Mouse (Mus musculus) heart, embryonic 14.5 days (tissue): ENCODE measurements around the gene Apol6. TPM values are rescaled to one million over a fixed set of nuclear protein-coding genes. Genes with fewer than 3 reads are reported as not detected.

Experiments used
- ATAC-seq: fragments of 200-750 bp; cut with Nextera tagmentation; 2 replicates; pipeline ENCODE4 v1.8.0; 2017; ENCODE audit warnings: low read depth, moderate TSS enrichment; ENCODE audit not compliant: insufficient number of reproducible peaks, insufficient read depth, low FRiP score
- H3K27ac ChIP-seq, 2 experiments: fragments of 200-500 bp in 1 of 2; fragments of 300-500 bp in 1 of 2; sonication (generic) in 1 of 2; replicated peaks in 1 of 2; 2 replicates each; pipeline ENCODE4 v1.5.1; 2012 to 2014; ENCODE audit warnings: low read depth in 2 of 2, low read length in 2 of 2, control low read depth in 1 of 2, mild to moderate bottlenecking in 1 of 2, mixed read lengths in 1 of 2; ENCODE audit not compliant: control insufficient read depth in 1 of 2, insufficient read depth in 1 of 2
- H3K27me3 ChIP-seq: fragments of 300-500 bp; sonication (generic); 2 replicates; pipeline ENCODE4 v1.6.1; 2014; ENCODE audit warnings: mild to moderate bottlenecking, low read length, control low read depth; ENCODE audit not compliant: control insufficient read depth, insufficient read depth
- H3K36me3 ChIP-seq: fragments of 300-500 bp; sonication (generic); 2 replicates; pipeline ENCODE4 v1.6.1; 2014; ENCODE audit warnings: mild to moderate bottlenecking, control low read depth, low read length, mixed read lengths; ENCODE audit not compliant: control insufficient read depth, insufficient read depth
- H3K4me1 ChIP-seq, 2 experiments: fragments of 200-500 bp in 1 of 2; fragments of 300-500 bp in 1 of 2; sonication (generic) in 1 of 2; 2 replicates each; pipeline ENCODE4 v1.6.1; 2012 to 2014; ENCODE audit warnings: low read length in 2 of 2, control low read depth in 1 of 2, mixed read lengths in 1 of 2; ENCODE audit not compliant: control insufficient read depth in 2 of 2, insufficient read depth in 2 of 2
- H3K4me2 ChIP-seq: fragments of 300-500 bp; sonication (generic); 2 replicates; pipeline ENCODE4 v1.6.1; 2014; ENCODE audit warnings: mild to moderate bottlenecking, low read length
- H3K4me3 ChIP-seq, 2 experiments: fragments of 200-500 bp in 1 of 2; fragments of 300-500 bp in 1 of 2; sonication (generic) in 1 of 2; 2 replicates each; pipeline ENCODE4 v1.5.1; 2012 to 2014; ENCODE audit warnings: low read length in 2 of 2, mild to moderate bottlenecking in 2 of 2, control low read depth in 1 of 2, low read depth in 1 of 2, moderate library complexity in 1 of 2; ENCODE audit not compliant: control insufficient read depth in 1 of 2, insufficient read depth in 1 of 2
- H3K9ac ChIP-seq: fragments of 300-500 bp; sonication (generic); 2 replicates; pipeline ENCODE4 v1.6.1; 2014; ENCODE audit warnings: mild to moderate bottlenecking, low read length
- H3K9me3 ChIP-seq: fragments of 300-500 bp; sonication (generic); 2 replicates; pipeline ENCODE4 v1.6.1; 2016; ENCODE audit warnings: low read length, control low read depth; ENCODE audit not compliant: control insufficient read depth
- WGBS: fragments of 180-500 bp; shearing (Covaris S2); extraction: QIAGEN DNeasy Blood & Tissue Kit; methylation state at CpG from one replicate; pipeline ENCODE4 v1.1.7; 2014; 5-methylcytosine and 5-hydroxymethylcytosine counted together
- polyA plus RNA-seq: library from polyadenylated mRNA; unstranded; fragments of >200 nt; fragmentation: Nextera tagmentation; extraction: Ambion mirVana; gene quantifications from 2 replicates; pipeline ENCODE4 v1.2.1, GENCODE M21; 2014

Gene Apol6
- polyA plus RNA-seq, 1 experiment from 2014 or later, result 0.19 TPM

DNA sequence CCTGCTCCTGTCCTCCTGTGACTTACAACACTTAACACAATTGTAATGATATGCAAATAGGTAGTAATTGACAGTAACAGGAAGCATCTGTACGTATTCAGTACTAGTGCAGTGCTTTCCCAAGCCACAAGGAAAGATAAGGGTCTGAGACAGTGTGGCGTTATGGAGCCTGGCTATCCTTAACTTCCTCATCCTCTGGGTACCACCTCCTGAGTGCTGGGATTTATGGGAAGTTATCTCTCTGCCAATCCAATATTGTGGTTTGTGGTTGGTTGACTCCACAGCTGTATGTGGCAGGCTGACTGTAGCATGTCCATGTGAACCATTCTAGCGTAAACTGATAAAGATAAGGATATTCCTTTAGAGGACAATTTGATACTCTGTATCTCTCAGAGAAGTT, 3.7 kb upstream of the Apol6 start:
- no peaks in the 10 kb centered on the region for H3K36me3 ChIP-seq
- H3K27ac ChIP-seq, result peak overlapping the region in 1 of 2 experiments; percentile 98; a peak in 2 of 4 replicates
- no peaks in the 10 kb centered on the region for H3K9me3 ChIP-seq
- whole genome bisulfite sequencing, result 45% methylated on average over 3 of the region's 3 CpGs
- H3K27me3 ChIP-seq, result no peaks in the 10 kb centered on the region
- no peak overlapping the region for H3K4me2 ChIP-seq
- no peak for ATAC-seq
- peaks cover 53 to 65% of the 10 kb centered on the region in 2 experiments for H3K4me1 ChIP-seq
- no peak overlapping the region for H3K4me3 ChIP-seq
- 0 out of 2 replicates have a peak overlapping the region, but pooled peaks have one; percentile 31 for H3K9ac ChIP-seq

DNA sequence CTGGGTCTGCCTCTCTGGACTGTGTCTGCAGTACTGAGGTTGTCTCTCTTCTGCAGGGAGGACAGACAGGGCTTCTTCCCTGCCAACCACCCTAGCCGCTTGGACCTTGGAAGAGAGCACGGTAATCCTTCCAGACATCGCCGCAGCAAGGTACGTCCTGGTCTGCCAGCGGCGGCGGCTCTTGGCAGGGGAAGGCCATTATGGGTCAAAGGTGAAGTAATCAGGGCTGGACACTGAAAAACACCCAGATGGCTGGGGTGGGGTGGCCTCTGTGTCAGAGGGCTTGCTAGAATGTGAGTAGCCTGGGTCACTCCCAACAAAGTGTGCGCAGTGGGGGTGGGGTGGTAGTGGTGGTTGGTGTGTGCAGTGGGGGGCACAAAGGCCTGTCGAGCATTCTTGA, 1.1 kb downstream of the Apol6 start:
- 91% methylated on average over 10 of the region's 10 CpGs for WGBS

DNA sequence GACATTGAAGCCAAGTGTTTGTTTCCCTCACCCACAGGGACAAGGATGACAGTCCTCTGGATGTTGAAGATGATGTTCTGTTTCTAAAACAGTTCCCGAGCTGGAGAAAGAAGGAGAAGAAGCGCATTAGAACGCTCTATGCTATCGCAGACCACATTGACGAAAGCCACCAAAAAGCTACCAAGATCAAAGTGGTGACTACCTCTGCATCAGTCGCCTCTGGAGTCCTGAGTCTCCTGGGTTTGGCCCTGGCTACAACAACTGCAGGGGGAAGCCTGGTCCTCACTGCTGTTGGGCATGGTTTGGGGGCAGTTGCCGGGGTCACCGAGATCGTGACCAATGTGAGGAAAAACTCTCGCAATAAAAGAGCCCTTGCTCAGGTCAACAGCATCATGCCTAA, 6.0 kb downstream of the Apol6 start, which contains the start of gene Mb:
Gene Mb, minus strand, starts transcription at position 101 of the 400 bp plus-strand sequence.
- Histone ChIP-seq H3K4me1 (peaks cover 7 to 10% of the 10 kb centered on the region in 2 experiments), H3K9ac (no peak within 1 kb of the TSS), H3K9me3 (no peaks in the 10 kb centered on the region), H3K4me2 (no peak within 1 kb of the TSS), H3K27ac (no peak within 1 kb of the TSS), H3K4me3 (no peak within 1 kb of the TSS), H3K27me3 (no peaks in the 10 kb centered on the region), H3K36me3 (no peaks in the 10 kb centered on the region)
- 93% methylated on average over 10 of the region's 10 CpGs for WGBS
- ATAC-seq, result no peak

More for the DNA sequence above, 1.1 kb downstream of the Apol6 start:
- Histone ChIP-seq H3K4me2 (no peak overlapping the region), H3K4me3 (no peak overlapping the region), H3K27ac (no peak overlapping the region), H3K36me3 (no peaks in the 10 kb centered on the region), H3K9me3 (no peaks in the 10 kb centered on the region), H3K9ac (no peak overlapping the region), H3K27me3 (no peaks in the 10 kb centered on the region), H3K4me1 (peaks cover 14 to 24% of the 10 kb centered on the region in 2 experiments; a peak in 3 of 4 replicates)
- ATAC-seq, result no peak

- Histone ChIP-seq H3K4me1 (peaks cover 20 to 23% of the 10 kb centered on the region in 2 experiments), H3K4me3 (no peak overlapping the region), H3K27me3 (no peaks in the 10 kb centered on the region), H3K36me3 (no peaks in the 10 kb centered on the region), H3K9ac (no peak overlapping the region), H3K4me2 (no peak overlapping the region), H3K27ac (no peak overlapping the region), H3K9me3 (no peaks in the 10 kb centered on the region)
- no peak for ATAC-seq
- WGBS, result 36% methylated on average over 1 of the region's 1 CpGs
These were observed 7.6 kb downstream of the Apol6 start for GRCm38 (mm10) chr15:77052176-77052575.

GRCm38 (mm10) chr15:77053021-77053420, 8.5 kb downstream of the Apol6 start:
- Histone ChIP-seq H3K36me3 (no peaks in the 10 kb centered on the region), H3K4me1 (peaks cover 20 to 26% of the 10 kb centered on the region in 2 experiments), H3K4me3 (no peak overlapping the region), H3K9me3 (no peaks in the 10 kb centered on the region), H3K27ac (no peak overlapping the region), H3K27me3 (no peaks in the 10 kb centered on the region), H3K9ac (no peak overlapping the region), H3K4me2 (no peak overlapping the region)
- WGBS, result 81% methylated on average over 1 of the region's 1 CpGs
- ATAC-seq, result no peak

- Histone ChIP-seq H3K27ac (peak overlapping the region in 1 of 2 experiments; percentile 28; a peak in 1 of 4 replicates), H3K9ac (no peak overlapping the region)
- 60% methylated on average over 5 of the region's 5 CpGs for WGBS
These were observed 10.2 kb downstream of the Apol6 start for GRCm38 (mm10) chr15:77054611-77055175.

DNA sequence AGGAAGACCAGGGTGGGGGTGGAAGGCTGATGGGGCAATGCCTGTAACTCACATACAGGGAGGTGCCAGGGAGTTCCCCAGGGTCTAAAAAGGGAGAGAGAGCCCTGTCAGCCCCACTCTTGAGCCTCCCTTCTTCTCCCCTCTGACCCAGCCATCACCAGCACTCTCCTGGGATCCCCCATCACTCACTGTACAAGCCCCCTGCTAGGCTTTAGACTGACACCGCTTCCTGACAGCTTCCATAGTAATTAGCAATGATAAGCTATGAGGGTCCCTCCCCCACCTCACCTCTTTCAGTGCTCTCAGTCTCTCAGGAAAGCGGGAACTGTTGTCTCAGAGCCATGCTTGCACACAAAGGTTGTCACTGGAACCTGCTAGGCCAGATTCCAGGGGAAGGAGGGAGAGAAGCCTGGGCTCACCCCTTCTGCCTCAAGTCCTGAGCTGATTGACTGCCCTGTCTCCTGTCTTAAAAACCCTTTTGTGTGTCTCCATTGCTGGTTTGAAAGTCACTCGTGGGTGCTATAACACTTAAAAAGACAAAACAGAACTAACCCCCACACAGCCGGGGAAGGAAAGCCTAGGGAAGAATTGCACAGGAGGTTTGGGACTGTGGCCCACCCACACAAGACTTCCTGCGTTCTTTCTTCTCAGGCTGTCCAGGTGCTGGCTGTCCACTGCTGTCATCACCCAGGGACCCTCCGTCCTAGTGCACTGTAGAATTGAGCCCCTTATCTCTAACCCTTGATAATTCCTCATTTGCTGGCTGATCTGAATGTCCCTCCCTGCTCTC, 11.7 kb downstream of the Apol6 start:
- 16% methylated on average over 6 of the region's 6 CpGs for WGBS
- Histone ChIP-seq H3K27me3 (no peaks in the 10 kb centered on the region), H3K4me3 (no peak overlapping the region), H3K4me1 (peaks cover 20 to 26% of the 10 kb centered on the region in 2 experiments), H3K9ac (peak overlapping the region; percentile 44; the same call in 1 of the 2 replicates), H3K36me3 (no peaks in the 10 kb centered on the region), H3K4me2 (peak overlapping the region; percentile 16; the same call in 1 of the 2 replicates), H3K27ac (peak overlapping the region; percentile 65 to 73), H3K9me3 (0 out of 2 replicates have a peak, but pooled peaks cover 4% of the 10 kb centered on the region)
- ATAC-seq, result peak; percentile 42; the same call in 1 of the 2 replicates

More at GRCm38 (mm10) chr15:77054611-77055175, 10.2 kb downstream of the Apol6 start:
- Histone ChIP-seq H3K9me3 (0 out of 2 replicates have a peak, but pooled peaks cover 4% of the 10 kb centered on the region), H3K27me3 (no peaks in the 10 kb centered on the region), H3K4me3 (no peak overlapping the region), H3K4me2 (no peak overlapping the region), H3K4me1 (peaks cover 20 to 26% of the 10 kb centered on the region in 2 experiments), H3K36me3 (no peaks in the 10 kb centered on the region)
- ATAC-seq, result no peak
